Mouse (Mus musculus) embryonic facial prominence, embryonic 11.5 days (tissue): ENCODE data around the gene Ereg. TPM values are rescaled to one million over a fixed set of nuclear protein-coding genes. Genes with fewer than 3 reads are reported as not detected.

Source experiments
- ATAC-seq: fragments of 200-750 bp; cut with Nextera tagmentation; replicated peaks from 2 replicates; pipeline ENCODE4 v1.8.0; 2017; ENCODE audit warnings: low read depth; ENCODE audit not compliant: insufficient number of reproducible peaks, low FRiP score, low TSS enrichment
- DNase-seq: peaks from one replicate; pipeline ENCODE4 v3.0.0-alpha.2; 2015; ENCODE audit warnings: low spot score
- H3K27ac ChIP-seq: fragments of 300-500 bp; sonication (generic); replicated peaks from 2 replicates; pipeline ENCODE4 v1.5.1; 2014; ENCODE audit warnings: mild to moderate bottlenecking, low read depth, low read length, control low read depth
- H3K27me3 ChIP-seq: fragments of 300-500 bp; sonication (generic); 2 replicates; pipeline ENCODE4 v1.6.1; 2014; ENCODE audit warnings: mild to moderate bottlenecking, low read length, moderate library complexity, mixed read lengths; ENCODE audit not compliant: control insufficient read depth, insufficient read depth
- H3K36me3 ChIP-seq: fragments of 300-500 bp; sonication (generic); replicated peaks from 2 replicates; pipeline ENCODE4 v1.6.1; 2014; ENCODE audit warnings: low read depth, mild to moderate bottlenecking, low read length, moderate library complexity, mixed read lengths; ENCODE audit not compliant: control insufficient read depth, insufficient read depth
- H3K4me1 ChIP-seq: fragments of 300-500 bp; sonication (generic); 2 replicates; pipeline ENCODE4 v1.6.1; 2014; ENCODE audit warnings: low read length, mixed read lengths; ENCODE audit not compliant: control insufficient read depth, insufficient read depth
- H3K4me2 ChIP-seq: fragments of 300-500 bp; sonication (generic); 2 replicates; pipeline ENCODE4 v1.6.1; 2014; ENCODE audit warnings: low read depth, mild to moderate bottlenecking, control low read depth, low read length, moderate library complexity
- H3K4me3 ChIP-seq: fragments of 300-500 bp; sonication (generic); 2 replicates; pipeline ENCODE4 v1.5.1; 2014; ENCODE audit warnings: low read depth, low read length, control low read depth
- H3K9ac ChIP-seq: fragments of 300-500 bp; sonication (generic); replicated peaks from 2 replicates; pipeline ENCODE4 v1.6.1; 2014; ENCODE audit warnings: mild to moderate bottlenecking, control low read depth, low read length
- H3K9me3 ChIP-seq: fragments of 300-500 bp; sonication (generic); replicated peaks from 2 replicates; pipeline ENCODE4 v1.6.1; 2016; ENCODE audit warnings: mild to moderate bottlenecking, low read length, inconsistent platforms, mixed read lengths; ENCODE audit not compliant: control insufficient read depth
- WGBS: fragments of 180-500 bp; shearing (Covaris S2); extraction: QIAGEN DNeasy Blood & Tissue Kit; methylation state at CpG from one replicate; pipeline ENCODE4 v1.1.7; 2014; 5-methylcytosine and 5-hydroxymethylcytosine counted together
- polyA plus RNA-seq: library from polyadenylated mRNA; unstranded; fragments of >200 nt; fragmentation: Nextera tagmentation; extraction: Ambion mirVana; gene quantifications from 2 replicates; pipeline ENCODE4 v1.2.1, GENCODE M21; 2014

Gene Ereg
- polyA plus RNA-seq, 1 experiment from 2014 or later = 0.08 TPM

DNA sequence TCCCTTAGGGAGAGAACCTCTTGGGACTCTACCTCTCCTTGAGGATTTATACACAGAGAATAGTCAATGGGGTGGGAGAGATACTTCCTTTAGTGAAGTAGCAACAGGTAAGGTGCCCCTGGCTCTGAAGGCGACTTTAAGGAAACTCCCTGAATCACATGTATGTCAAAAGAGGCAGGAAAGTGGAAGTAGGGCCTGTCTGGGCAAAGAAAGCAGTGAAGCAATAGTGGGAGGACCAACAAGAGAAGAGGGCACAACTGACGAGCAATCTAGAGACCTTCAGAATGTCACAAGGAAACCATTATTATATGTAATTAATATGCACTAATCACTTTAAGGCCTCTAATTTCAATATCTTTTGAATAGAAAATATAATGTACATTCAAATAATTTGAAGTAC, 39.5 kb downstream of the Ereg start:
- Histone ChIP-seq H3K4me1 (no peaks in the 10 kb centered on the region), H3K27ac (no peak overlapping the region), H3K9ac (no peak overlapping the region), H3K27me3 (no peaks in the 10 kb centered on the region), H3K4me3 (no peak overlapping the region), H3K4me2 (no peak overlapping the region), H3K9me3 (no peaks in the 10 kb centered on the region), H3K36me3 (no peaks in the 10 kb centered on the region)
- ATAC-seq (no peak), DNase-seq (no peak)
- 76% methylated on average over 2 of the region's 2 CpGs for WGBS

DNA sequence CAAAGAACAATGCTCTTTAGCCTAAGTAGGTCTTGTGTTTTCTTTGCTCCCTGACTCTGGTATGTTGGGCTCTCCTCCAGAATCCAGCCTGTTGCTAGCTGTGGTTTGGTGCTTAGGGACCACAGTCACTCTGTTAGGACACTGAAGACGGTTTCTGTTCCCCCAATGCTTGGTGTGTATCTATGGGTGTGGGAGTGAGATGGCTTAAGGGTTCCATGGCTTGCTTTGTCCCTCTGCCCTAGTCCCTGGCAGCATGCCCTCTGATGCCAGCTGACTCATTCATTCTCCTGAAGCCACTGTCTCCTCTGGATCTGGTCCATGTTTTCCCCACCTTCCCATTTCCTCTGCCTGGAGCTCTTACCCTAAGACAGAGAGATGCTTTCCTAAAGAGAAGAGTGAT, 40.2 kb downstream of the Ereg start:
- no peaks in the 10 kb centered on the region for H3K27me3 ChIP-seq
- H3K4me3 ChIP-seq = no peak overlapping the region
- WGBS = 64% methylated on average over 1 of the region's 1 CpGs
- H3K9me3 ChIP-seq = no peaks in the 10 kb centered on the region
- H3K9ac ChIP-seq = no peak overlapping the region
- H3K36me3 ChIP-seq = no peaks in the 10 kb centered on the region
- DNase-seq (no peak), ATAC-seq (no peak)
- no peaks in the 10 kb centered on the region for H3K4me1 ChIP-seq
- no peak overlapping the region for H3K4me2 ChIP-seq
- H3K27ac ChIP-seq = no peak overlapping the region

DNA sequence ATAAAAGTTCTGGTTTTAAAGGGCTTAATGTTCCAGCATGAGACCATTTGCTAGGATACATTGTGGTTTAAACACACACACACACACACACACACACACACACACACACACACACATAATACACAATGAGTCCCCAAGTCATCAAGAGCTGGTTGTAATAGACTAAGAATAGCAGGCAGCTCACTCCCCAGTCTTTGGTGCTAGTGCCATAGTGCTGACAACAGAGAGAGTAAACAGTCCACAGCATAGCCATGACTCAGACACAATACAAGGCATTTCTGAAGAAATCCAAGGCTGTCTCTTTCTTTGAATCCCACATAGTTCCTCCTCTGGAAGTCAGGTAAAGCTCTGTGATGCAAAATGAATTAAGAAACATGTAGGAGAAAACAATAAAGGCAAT, 44.2 kb downstream of the Ereg start:
- Histone ChIP-seq H3K27me3 (no peaks in the 10 kb centered on the region), H3K4me2 (no peak overlapping the region), H3K36me3 (no peaks in the 10 kb centered on the region), H3K4me3 (no peak overlapping the region), H3K9me3 (no peaks in the 10 kb centered on the region), H3K27ac (no peak overlapping the region), H3K4me1 (no peaks in the 10 kb centered on the region), H3K9ac (no peak overlapping the region)
- ATAC-seq (no peak), DNase-seq (no peak)

DNA sequence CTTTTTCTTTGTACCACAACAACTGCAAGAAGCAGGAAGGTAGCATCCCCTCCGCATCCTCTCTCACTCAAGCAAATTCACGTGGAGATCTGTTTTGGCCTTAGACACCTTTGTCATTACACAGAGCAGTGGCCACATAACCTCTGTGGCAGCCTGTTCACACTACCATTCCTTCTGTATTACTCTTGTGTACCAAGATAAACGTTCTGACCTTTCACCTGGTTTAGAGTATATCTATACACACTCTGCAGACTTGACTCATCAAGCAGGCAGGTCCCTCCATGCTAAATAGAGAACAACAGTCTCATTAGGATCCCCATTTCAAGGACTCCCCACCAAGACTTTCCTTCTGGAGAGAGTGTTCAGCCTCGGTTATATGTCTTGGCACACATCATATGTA, 49.0 kb downstream of the Ereg start:
- DNase-seq (no peak), ATAC-seq (no peak)
- 80% methylated on average over 4 of the region's 4 CpGs for WGBS
- H3K4me1 ChIP-seq = no peaks in the 10 kb centered on the region
- no peaks in the 10 kb centered on the region for H3K9me3 ChIP-seq
- no peak overlapping the region for H3K9ac ChIP-seq
- no peak overlapping the region for H3K27ac ChIP-seq
- H3K27me3 ChIP-seq = no peaks in the 10 kb centered on the region
- no peak overlapping the region for H3K4me3 ChIP-seq
- H3K36me3 ChIP-seq = no peaks in the 10 kb centered on the region
- no peak overlapping the region for H3K4me2 ChIP-seq

DNA sequence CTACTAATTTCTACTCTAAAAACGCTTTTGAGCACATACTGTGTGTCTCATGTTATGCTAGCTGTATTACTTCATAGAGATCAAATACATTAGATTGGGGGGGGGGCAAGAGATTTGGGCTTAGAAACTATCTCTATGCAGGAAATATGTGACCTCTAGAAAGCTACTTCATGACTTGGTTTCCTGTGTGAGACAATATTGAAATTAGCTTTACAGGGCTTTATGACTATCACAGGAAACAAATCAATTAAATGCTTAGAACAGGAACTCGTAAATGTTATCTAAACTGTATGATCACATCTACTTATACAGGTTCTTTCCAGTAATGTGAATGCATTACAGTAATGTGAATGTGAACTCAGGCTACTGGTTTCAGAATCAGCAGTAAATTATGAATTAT, 49.7 kb downstream of the Ereg start:
- no peak overlapping the region for H3K27ac ChIP-seq
- H3K4me1 ChIP-seq = no peaks in the 10 kb centered on the region
- 80% methylated on average over 2 of the region's 2 CpGs for WGBS
- no peak for ATAC-seq
- H3K9me3 ChIP-seq = no peaks in the 10 kb centered on the region
- no peaks in the 10 kb centered on the region for H3K27me3 ChIP-seq
- H3K36me3 ChIP-seq = no peaks in the 10 kb centered on the region
- no peak for DNase-seq
- H3K9ac ChIP-seq = no peak overlapping the region
- H3K4me2 ChIP-seq = no peak overlapping the region
- no peak overlapping the region for H3K4me3 ChIP-seq

DNA sequence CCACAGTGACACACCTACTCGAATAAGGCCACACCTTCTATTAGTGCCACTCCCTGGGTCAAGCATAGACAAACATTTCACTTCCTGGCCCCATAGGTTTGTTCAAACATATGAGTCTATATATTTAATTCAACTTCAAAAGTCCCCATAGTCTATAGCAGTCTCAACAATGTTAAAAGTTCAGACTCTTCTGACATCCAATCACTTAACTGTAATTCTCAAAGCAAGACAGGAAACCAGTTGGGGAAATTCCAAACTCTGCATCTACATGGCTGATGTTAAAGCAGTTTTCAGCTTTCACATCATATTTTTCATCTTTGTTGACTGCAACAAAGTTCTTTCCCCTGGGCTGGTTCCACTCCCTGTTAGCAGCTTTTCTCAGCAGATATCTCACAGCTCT, 52.2 kb downstream of the Ereg start:
- Histone ChIP-seq H3K9ac (no peak overlapping the region), H3K27ac (no peak overlapping the region), H3K27me3 (no peaks in the 10 kb centered on the region), H3K9me3 (no peaks in the 10 kb centered on the region), H3K4me1 (no peaks in the 10 kb centered on the region), H3K4me2 (no peak overlapping the region), H3K4me3 (no peak overlapping the region), H3K36me3 (no peaks in the 10 kb centered on the region)
- DNase-seq (no peak), ATAC-seq (no peak)
- 91% methylated on average over 1 of the region's 1 CpGs for WGBS

DNA sequence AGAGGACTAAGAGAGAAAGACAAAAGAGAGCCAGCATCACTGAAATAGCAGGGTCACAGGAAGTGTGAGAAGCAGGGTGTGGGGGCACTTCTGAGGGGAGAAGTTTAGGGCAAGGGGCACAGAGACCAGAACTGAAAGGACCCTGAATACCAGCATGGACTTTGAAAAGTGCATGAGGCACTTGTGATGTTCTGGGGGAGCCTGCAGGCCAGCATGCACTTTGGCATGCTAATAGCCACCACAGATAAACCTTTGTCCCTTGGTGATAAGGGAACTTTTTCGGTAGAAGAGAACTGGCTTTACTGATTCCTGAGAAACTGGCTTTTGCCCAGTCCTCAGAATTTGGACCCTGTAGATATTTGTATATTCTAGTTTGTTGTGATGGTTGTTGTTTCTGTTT, 60.5 kb downstream of the Ereg start:
- Histone ChIP-seq H3K4me1 (no peaks in the 10 kb centered on the region), H3K4me3 (no peak overlapping the region), H3K9ac (no peak overlapping the region), H3K36me3 (no peaks in the 10 kb centered on the region), H3K9me3 (no peaks in the 10 kb centered on the region), H3K4me2 (no peak overlapping the region), H3K27me3 (peaks cover 6% of the 10 kb centered on the region), H3K27ac (no peak overlapping the region)
- 59% methylated on average over 1 of the region's 1 CpGs for WGBS
- DNase-seq (no peak), ATAC-seq (no peak)

- Histone ChIP-seq H3K27ac (no peak overlapping the region), H3K9ac (no peak overlapping the region), H3K36me3 (no peaks in the 10 kb centered on the region), H3K27me3 (peaks cover 15% of the 10 kb centered on the region), H3K4me3 (peak overlapping the region; percentile 52), H3K4me1 (no peaks in the 10 kb centered on the region), H3K9me3 (no peaks in the 10 kb centered on the region), H3K4me2 (peak overlapping the region; percentile 92)
- ATAC-seq = no peak
- DNase-seq = peak; percentile 30
- WGBS = 3% methylated on average over 7 of the region's 7 CpGs
Observed at GRCm38 (mm10) chr5:91138970-91139369, 64.5 kb downstream of the Ereg start.
